Mouse (Mus musculus): ENCODE results near the gene Plcxd2.

- TF ChIP-seq CTCF (IDR thresholded peaks at IDR 0.05), result no peak
- no peak for TF ChIP-seq EP300 (IDR thresholded peaks at IDR 0.05)
Measured at GRCm38 (mm10) chr16:45970187-45970586, 39.8 kb downstream of the Plcxd2 start.
